Mouse (Mus musculus) adrenal gland, postnatal 25 days (tissue): ENCODE measurements around the gene Rasl12. TPM values are rescaled to one million over a fixed set of nuclear protein-coding genes. Genes with fewer than 3 reads are reported as not detected.
A peak's percentile ranks its signal among the peaks of the same experiment; 100 is the strongest.

ENCODE experiments used
- DNase-seq: peaks from one replicate; pipeline ENCODE4 v3.0.0; 2021; ENCODE audit warnings: mixed read lengths
- total RNA-seq: library from RNA; stranded (reverse); gene quantifications from 2 replicates; pipeline ENCODE4 v1.2.3, GENCODE M21; 2021

Gene Rasl12
- total RNA-seq, 1 experiment from 2014 or later = 15.9 TPM

DNA sequence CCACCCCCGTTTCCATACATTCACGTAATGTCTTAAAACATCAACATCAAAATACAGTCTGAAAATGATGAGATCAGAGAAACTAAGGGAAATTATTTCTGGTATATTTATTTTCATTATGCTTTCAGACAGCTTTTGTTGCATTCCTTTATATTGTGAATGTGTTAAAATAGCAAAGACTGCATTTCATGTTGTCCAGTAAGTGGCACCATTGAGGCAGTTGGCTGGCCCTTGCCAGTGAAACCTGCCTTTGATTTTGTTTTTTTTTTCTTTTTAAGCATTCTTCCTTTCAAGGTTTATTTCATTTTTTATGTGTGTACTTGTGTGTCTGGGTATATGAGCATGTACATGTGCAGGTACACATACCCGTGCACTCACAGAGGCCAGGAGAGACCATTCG, 46.4 kb downstream of the Rasl12 start:
- no peak for DNase-seq

DNA sequence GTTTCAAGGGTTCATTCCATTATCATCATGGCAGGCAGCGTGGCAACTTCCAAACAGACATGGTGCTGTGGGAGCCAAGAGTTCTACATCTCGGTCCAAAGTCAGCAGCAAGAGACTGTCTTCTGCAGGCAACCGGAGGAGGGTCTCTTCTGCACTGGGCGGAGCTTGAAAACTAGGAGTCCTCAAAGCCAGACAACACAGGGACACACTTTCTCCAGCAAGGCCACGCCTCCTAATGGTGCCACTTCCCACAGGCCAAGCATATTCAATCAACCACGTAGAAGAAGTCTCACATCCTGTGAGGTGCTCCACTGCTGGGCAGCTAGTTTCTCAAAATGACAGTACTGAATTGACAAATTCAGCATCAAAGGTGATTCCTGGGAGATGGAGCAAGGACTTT, 49.6 kb downstream of the Rasl12 start:
- no peak for DNase-seq

DNA sequence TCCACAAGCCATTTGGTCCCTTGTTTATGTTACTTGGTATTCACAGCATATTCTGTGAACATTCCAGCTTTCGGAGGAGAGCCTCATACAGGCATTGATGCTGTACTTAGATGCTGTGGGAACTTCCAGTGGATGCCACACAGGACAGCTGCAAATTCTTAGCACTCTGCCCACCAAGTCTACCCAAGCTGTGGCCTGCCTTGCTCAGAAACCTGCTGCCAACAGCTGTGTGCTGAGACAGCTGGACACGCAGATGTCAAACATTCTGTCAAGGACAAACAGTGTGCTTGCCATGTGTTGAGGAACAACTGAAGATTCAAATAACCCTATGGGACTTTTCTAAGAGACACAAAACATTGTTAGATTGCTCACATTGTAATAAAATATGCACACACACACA, 60.7 kb downstream of the Rasl12 start:
- DNase-seq = no peak

DNA sequence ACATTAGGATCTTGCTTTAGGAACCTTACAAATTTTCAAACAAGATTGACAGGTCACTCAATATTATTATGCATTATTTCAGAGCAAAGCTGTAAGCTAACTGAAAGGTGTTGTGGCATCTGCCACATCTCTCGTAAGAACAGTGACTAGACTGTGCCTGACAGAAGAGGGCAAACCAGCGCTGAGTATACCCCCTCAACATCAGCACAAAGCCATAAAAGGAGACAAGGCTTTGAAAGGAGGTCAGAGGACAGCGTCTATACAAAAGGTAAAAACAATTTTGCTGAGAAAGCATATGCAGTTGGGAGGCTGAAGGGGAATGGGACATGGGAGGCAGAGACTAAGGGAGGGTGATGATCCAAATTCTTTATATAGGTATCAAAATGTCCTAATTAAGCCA, 61.9 kb downstream of the Rasl12 start:
- no peak for DNase-seq

DNA sequence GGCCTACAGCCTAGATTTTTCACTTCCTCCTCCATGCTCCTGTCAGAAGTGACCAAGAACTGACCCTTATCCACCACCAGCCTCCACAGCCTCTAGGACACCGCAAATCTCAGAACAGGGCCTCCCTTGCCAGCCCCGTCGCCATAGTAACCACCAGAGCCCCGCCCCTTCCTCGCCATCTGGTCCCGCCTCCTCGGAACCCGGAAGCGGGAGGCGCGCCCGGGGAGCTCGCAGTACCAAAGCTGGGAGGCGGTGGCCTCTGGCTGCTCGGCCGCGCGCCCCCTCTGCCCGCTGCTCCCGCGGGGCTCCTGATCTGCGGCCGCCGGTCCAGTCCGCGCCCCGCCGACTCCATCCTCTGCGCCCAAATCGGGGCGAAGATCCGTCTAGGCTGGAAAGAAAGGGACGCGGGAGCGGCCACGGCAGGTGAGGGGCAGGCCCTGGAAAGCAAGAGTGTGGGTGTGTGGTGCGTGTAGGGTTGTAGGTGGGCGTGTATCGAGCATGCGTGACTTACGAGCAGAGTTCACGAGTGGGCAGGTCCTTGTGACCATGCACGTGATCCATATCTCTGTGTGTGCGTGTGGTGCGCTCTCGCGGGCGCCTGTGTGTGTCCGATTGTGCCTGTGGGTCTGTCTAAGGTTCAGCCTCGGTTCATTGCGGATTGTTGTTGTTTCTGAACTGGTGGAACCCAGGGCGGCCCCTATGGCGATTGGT, 62.6 kb downstream of the Rasl12 start, which contains the start of gene Spg21:
Gene Spg21, plus strand, starts transcription at position 216 of the 711 bp plus-strand sequence.
- peak; percentile 98 for DNase-seq

DNA sequence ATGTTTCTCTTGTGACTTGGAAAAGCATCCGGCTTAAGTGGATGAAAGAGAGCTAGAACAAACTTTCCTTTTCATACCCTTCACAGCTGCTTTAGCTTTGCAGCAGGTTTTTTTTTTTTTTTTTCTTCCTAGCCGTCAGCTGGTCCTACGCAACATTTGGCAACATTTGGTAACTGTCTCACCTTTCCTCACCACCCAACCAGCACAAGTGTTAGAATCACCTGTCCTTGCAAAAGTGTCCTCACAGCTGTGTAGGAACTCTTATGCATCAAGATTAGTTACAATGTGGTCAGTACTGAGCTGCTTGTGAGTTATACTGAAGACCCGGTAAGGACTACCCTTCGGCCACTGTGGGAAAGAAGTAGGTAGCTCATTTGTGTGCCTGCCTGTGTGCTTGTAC, 64.2 kb downstream of the Rasl12 start:
- DNase-seq = no peak

DNA sequence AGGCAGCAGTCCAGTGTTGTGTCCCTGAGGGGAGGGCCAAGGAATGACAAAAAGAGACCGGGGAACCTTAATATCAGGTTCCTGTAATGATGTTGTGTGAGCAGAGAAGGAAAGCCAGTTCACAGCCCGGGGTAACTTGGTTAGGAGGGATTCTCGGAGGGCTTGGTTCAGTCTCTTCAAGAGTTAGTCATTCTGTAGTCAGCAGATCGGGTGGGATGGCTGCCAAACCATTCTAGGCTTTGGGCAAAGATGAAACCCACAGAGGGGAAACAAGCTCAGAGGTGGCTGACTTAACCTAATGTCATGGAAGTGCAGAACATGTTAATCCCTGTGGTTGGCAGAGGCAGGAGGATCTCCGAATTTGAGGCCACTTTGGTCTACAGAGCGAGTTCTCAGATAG, 65.9 kb downstream of the Rasl12 start:
- DNase-seq = peak; percentile 77

Other genes with a start within 250 kb of the Rasl12 start
- 26.8 and 26.9 TPM in 2 replicates for gene Parp16, start 203.2 kb upstream of the Rasl12 start, total RNA-seq
- gene Cilp, start 133.3 kb upstream of the Rasl12 start, total RNA-seq = 4.0 and 4.3 TPM in 2 replicates
- gene Clpx, start 104.2 kb upstream of the Rasl12 start, total RNA-seq = 57.3 and 57.5 TPM in 2 replicates
- gene Pdcd7, start 52.4 kb upstream of the Rasl12 start, total RNA-seq = 16.1 and 19.0 TPM in 2 replicates
- gene Ubap1l, start 37.5 kb upstream of the Rasl12 start, total RNA-seq = 0.90 TPM in 1 of 2 replicates, not detected in the other
- gene Kbtbd13, start 6.9 kb upstream of the Rasl12 start, total RNA-seq = 0.43 TPM in 1 of 2 replicates, not detected in the other
- gene Slc51b, start 24.4 kb downstream of the Rasl12 start, total RNA-seq = not detected in 2 replicates
- 16.9 and 20.1 TPM in 2 replicates for gene Mtfmt, start 37.3 kb downstream of the Rasl12 start, total RNA-seq
- gene Spg21, start 62.4 kb downstream of the Rasl12 start, total RNA-seq = 42.3 and 54.8 TPM in 2 replicates
- 2.1 and 3.5 TPM in 2 replicates for gene Ankdd1a, start 121.7 kb downstream of the Rasl12 start, total RNA-seq
- gene Plekho2, start 181.5 kb downstream of the Rasl12 start, total RNA-seq = 58.2 and 64.5 TPM in 2 replicates
- 1.1 and 1.6 TPM in 2 replicates for gene Pif1, start 188.7 kb downstream of the Rasl12 start, total RNA-seq
- 51.5 and 63.3 TPM in 2 replicates for gene Rbpms2, start 231.1 kb downstream of the Rasl12 start, total RNA-seq